Mouse (Mus musculus): Measurements from ENCODE around the gene Abl1. TPM values are rescaled to one million over a fixed set of nuclear protein-coding genes. Genes with fewer than 3 reads are reported as not detected.
"Not testable (repeated sequence)": the region's sequence is repeated elsewhere in the genome, so short reads cannot be mapped to it uniquely, and the experiment has no call there.

Gene Abl1
- total RNA-seq (2014; fragmentation: Nextera tagmentation) (40.2 and 40.4 TPM in 2 replicates), total RNA-seq (2017) (20.9 and 22.9 TPM in 2 replicates)

- ATAC-seq (replicated peaks; ENCODE audit: low FRiP score, low TSS enrichment, poor library complexity, severe bottlenecking): peak; percentile 99
These were observed at the start of gene Abl1 for GRCm38 (mm10) chr2:31688074-31688925. Gene Abl1, plus strand, starts transcription at chr2:31688376.

GRCm38 (mm10) chr2:31638581-31639465, 49.4 kb upstream of the Abl1 start:
- no peak for ATAC-seq (replicated peaks; ENCODE audit: low FRiP score, low TSS enrichment, poor library complexity, severe bottlenecking)

GRCm38 (mm10) chr2:31639466-31639760, 48.8 kb upstream of the Abl1 start:
- ATAC-seq (replicated peaks; ENCODE audit: low FRiP score, low TSS enrichment, poor library complexity, severe bottlenecking): no peak

- ATAC-seq (replicated peaks; ENCODE audit: low FRiP score, low TSS enrichment, poor library complexity, severe bottlenecking): no peak
These were observed 48.1 kb upstream of the Abl1 start, which contains the start of gene Prdm12 for GRCm38 (mm10) chr2:31639901-31640608. Gene Prdm12, plus strand, starts transcription at chr2:31640037.

GRCm38 (mm10) chr2:31640609-31641507, 47.3 kb upstream of the Abl1 start:
- no peak for ATAC-seq (replicated peaks; ENCODE audit: low FRiP score, low TSS enrichment, poor library complexity, severe bottlenecking)

GRCm38 (mm10) chr2:31641508-31641830, 46.7 kb upstream of the Abl1 start:
- ATAC-seq (replicated peaks; ENCODE audit: low FRiP score, low TSS enrichment, poor library complexity, severe bottlenecking): no peak

- no peak for ATAC-seq (replicated peaks; ENCODE audit: low FRiP score, low TSS enrichment, poor library complexity, severe bottlenecking)
These were observed 46.2 kb upstream of the Abl1 start for GRCm38 (mm10) chr2:31641929-31642328.

- no peak for ATAC-seq (replicated peaks; ENCODE audit: low FRiP score, low TSS enrichment, poor library complexity, severe bottlenecking)
These were observed 34.0 kb upstream of the Abl1 start for GRCm38 (mm10) chr2:31653971-31654853.

GRCm38 (mm10) chr2:31654854-31655559, 33.2 kb upstream of the Abl1 start:
- ATAC-seq (replicated peaks; ENCODE audit: low FRiP score, low TSS enrichment, poor library complexity, severe bottlenecking): no peak

- no peak for ATAC-seq (replicated peaks; ENCODE audit: low FRiP score, low TSS enrichment, poor library complexity, severe bottlenecking)
These were observed 31.8 kb upstream of the Abl1 start for GRCm38 (mm10) chr2:31656374-31656773.

GRCm38 (mm10) chr2:31662939-31663803, 25.0 kb upstream of the Abl1 start:
- no peak for ATAC-seq (replicated peaks; ENCODE audit: low FRiP score, low TSS enrichment, poor library complexity, severe bottlenecking)

- ATAC-seq (replicated peaks; ENCODE audit: low FRiP score, low TSS enrichment, poor library complexity, severe bottlenecking): no peak
These were observed 24.4 kb upstream of the Abl1 start for GRCm38 (mm10) chr2:31663804-31664180.

GRCm38 (mm10) chr2:31667332-31667731, 20.8 kb upstream of the Abl1 start:
- no peak for ATAC-seq (replicated peaks; ENCODE audit: low FRiP score, low TSS enrichment, poor library complexity, severe bottlenecking)

- ATAC-seq (replicated peaks; ENCODE audit: low FRiP score, low TSS enrichment, poor library complexity, severe bottlenecking): peak; percentile 95
These were observed 17.6 kb upstream of the Abl1 start, which contains the start of gene Exosc2 for GRCm38 (mm10) chr2:31670551-31671035. Gene Exosc2, plus strand, starts transcription at chr2:31670715.

- ATAC-seq (replicated peaks; ENCODE audit: low FRiP score, low TSS enrichment, poor library complexity, severe bottlenecking): no peak
These were observed 9.5 kb upstream of the Abl1 start for GRCm38 (mm10) chr2:31678641-31679040.

- ATAC-seq (replicated peaks; ENCODE audit: low FRiP score, low TSS enrichment, poor library complexity, severe bottlenecking): not testable (repeated sequence)
These were observed 7.0 kb upstream of the Abl1 start for GRCm38 (mm10) chr2:31681051-31681707.
